9 mouse cellular contexts compared by ENCODE assay signal in the genomic region with DNA sequence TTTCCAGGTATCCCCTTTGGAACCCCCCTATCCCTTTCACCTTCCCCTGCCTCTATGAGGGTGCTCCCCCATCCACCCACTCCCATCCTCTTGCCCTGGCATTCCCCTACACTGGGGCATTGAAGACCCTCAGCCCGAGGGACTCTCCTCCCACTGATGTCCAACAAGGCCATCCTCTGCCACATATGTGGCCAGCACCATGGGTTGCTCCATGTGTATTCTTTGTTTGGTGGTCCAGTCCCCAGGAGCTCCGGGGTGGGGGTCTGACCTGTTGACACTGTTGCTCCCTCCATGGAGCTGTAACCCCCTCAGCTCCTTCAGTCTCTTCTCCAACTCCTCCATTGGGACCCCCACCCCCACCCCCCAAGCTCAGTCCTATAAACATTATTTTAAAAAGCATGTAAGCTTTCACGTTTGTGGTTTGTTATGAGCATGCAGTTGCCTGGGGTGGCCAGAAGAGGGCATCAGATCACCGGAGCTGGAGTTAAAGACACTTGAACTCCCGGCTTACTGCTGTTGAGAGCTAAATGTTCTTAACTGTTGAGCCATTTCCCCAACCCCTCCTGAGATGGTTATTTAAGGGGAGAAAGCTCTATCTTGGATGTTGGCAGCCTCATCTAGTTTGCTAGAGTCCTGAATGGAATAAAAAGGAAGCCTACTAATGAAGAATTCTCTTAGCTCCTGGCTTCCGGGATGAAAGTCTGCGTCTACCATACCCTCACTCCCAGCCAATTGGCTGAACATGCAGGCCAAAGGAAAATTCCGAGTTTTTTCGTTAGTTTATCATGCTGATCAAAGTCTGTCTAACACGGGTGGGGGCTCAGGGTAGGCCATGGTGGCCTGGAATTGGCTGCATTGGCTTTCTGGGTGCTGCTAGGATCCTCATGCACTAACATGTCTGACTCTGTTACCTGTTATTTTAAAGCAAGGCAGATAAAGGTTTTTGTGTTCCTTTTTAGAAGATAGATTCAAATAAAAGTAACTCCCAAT. TPM values are rescaled to one million over a fixed set of nuclear protein-coding genes. Genes with fewer than 3 reads are reported as not detected.
DNase-seq lines count a peak whose midpoint lies in the region; ATAC-seq and TF ChIP-seq lines count a peak whose summit lies in the region.
"Had no signal": no experiment of that assay in that cellular context is flagged by ENCODE, and none has a peak within 500 bp of the region (broad histone marks: within the 10 kb centered on the region; RNA-seq: fewer than 3 reads in every experiment).

No protein-coding gene starts in this region.

- peak; percentile 89 for TF ChIP-seq CTCF in intestine, postnatal 0 days (IDR thresholded peaks at IDR 0.05; ENCODE audit: low read depth)
- peak; percentile 85 for TF ChIP-seq CTCF in liver, embryonic 14.5 days (IDR thresholded peaks at IDR 0.05; ENCODE audit: low read depth)

- no peaks in the 10 kb centered on the region for H3K4me1 ChIP-seq in forebrain, embryonic 13.5 days
- no peaks in the 10 kb centered on the region for H3K4me1 ChIP-seq in intestine, postnatal 0 days (replicated peaks; ENCODE audit: control insufficient read depth, insufficient read depth, low read length)
- H3K4me1 ChIP-seq in liver, embryonic 14.5 days (replicated peaks; ENCODE audit: control insufficient read depth in 2 of 2, insufficient read depth in 2 of 2, low read length in 1 of 2), result no peaks in the 10 kb centered on the region
- no peaks in the 10 kb centered on the region; the same call in 1 of the 2 replicates for H3K4me1 ChIP-seq in neural tube, embryonic 12.5 days
- H3K4me1 ChIP-seq: heart, embryonic 15.5 days had no signal

- no peak overlapping the region for H3K4me2 ChIP-seq in forebrain, embryonic 13.5 days
- H3K4me2 ChIP-seq in intestine, postnatal 0 days (replicated peaks; ENCODE audit: low read depth), result no peak overlapping the region
- H3K4me2 ChIP-seq in liver, embryonic 14.5 days (ENCODE audit: low read depth), result no peak overlapping the region
- H3K4me2 ChIP-seq in neural tube, embryonic 12.5 days (replicated peaks), result no peak overlapping the region
- H3K4me2 ChIP-seq: heart, embryonic 15.5 days had no signal

- no peak overlapping the region for H3K9ac ChIP-seq in forebrain, embryonic 13.5 days
- no peak overlapping the region for H3K9ac ChIP-seq in intestine, postnatal 0 days (ENCODE audit: low read depth, low read length)
- H3K9ac ChIP-seq in liver, embryonic 14.5 days (replicated peaks), result no peak overlapping the region
- H3K9ac ChIP-seq in neural tube, embryonic 12.5 days, result no peak overlapping the region
- H3K9ac ChIP-seq: heart, embryonic 15.5 days had no signal

- H3K27me3 ChIP-seq in forebrain, embryonic 13.5 days, result no peaks in the 10 kb centered on the region
- no peaks in the 10 kb centered on the region for H3K27me3 ChIP-seq in intestine, postnatal 0 days (replicated peaks; ENCODE audit: control insufficient read depth, insufficient read depth, low read length)
- no peaks in the 10 kb centered on the region; the same call in 1 of the 2 replicates for H3K27me3 ChIP-seq in liver, embryonic 14.5 days (ENCODE audit: control insufficient read depth, insufficient read depth, low read length)
- no peaks in the 10 kb centered on the region for H3K27me3 ChIP-seq in neural tube, embryonic 12.5 days (replicated peaks)
- H3K27me3 ChIP-seq: heart, embryonic 15.5 days had no signal

- ATAC-seq in forebrain, embryonic 13.5 days, result peak; percentile 76
- ATAC-seq in intestine, postnatal 0 days, result no peak
- no peak for ATAC-seq in liver, embryonic 14.5 days (ENCODE audit: insufficient read depth)
- peak; percentile 57; the same call in 1 of the 2 replicates for ATAC-seq in neural tube, embryonic 12.5 days (ENCODE audit: low FRiP score, low read depth)

- 41% methylated on average over 10 of the region's 10 CpGs for WGBS in forebrain, embryonic 13.5 days
- WGBS in intestine, postnatal 0 days, result 32% methylated on average over 10 of the region's 10 CpGs
- 29% methylated on average over 10 of the region's 10 CpGs for WGBS in liver, embryonic 14.5 days (ENCODE audit: insufficient replicate concordance)
- WGBS in neural tube, embryonic 12.5 days, result 45% methylated on average over 10 of the region's 10 CpGs

- DNase-seq in 3134 (ENCODE audit: extremely low read depth, insufficient read length, low spot score), result peak; percentile 29
- DNase-seq in CD8-positive naive resting alpha-beta T cell, adult 2 months (ENCODE audit: low read depth in 2 of 2, low spot score in 2 of 2), result peak; percentile 14 to 32
- peak; percentile 45 for DNase-seq in c-Kit-positive CD71-positive TER-119-positive erythroid progenitor cells, embryonic 14.5 days (ENCODE audit: low spot score)
- peak in 1 of 3 experiments; percentile 29 for DNase-seq in liver, embryonic 14.5 days (ENCODE audit: low read depth in 3 of 3, low spot score in 3 of 3)
- peak; percentile 27 to 32 for DNase-seq in thymus, postnatal 36 days

- H3K9me3 ChIP-seq in forebrain, embryonic 13.5 days (replicated peaks), result no peaks in the 10 kb centered on the region
- no peaks in the 10 kb centered on the region for H3K9me3 ChIP-seq in intestine, postnatal 0 days (ENCODE audit: control insufficient read depth)
- no peaks in the 10 kb centered on the region for H3K9me3 ChIP-seq in liver, embryonic 14.5 days (ENCODE audit: control insufficient read depth, low read length)
- no peaks in the 10 kb centered on the region for H3K9me3 ChIP-seq in neural tube, embryonic 12.5 days
- H3K9me3 ChIP-seq: heart, embryonic 15.5 days had no signal

- no peak overlapping the region for H3K27ac ChIP-seq in forebrain, embryonic 13.5 days
- H3K27ac ChIP-seq in intestine, postnatal 0 days (ENCODE audit: low read depth, low read length), result no peak overlapping the region
- H3K27ac ChIP-seq in liver, embryonic 14.5 days, result no peak overlapping the region
- no peak overlapping the region for H3K27ac ChIP-seq in neural tube, embryonic 12.5 days
- H3K27ac ChIP-seq: heart, embryonic 15.5 days had no signal

- TF ChIP-seq EP300 in liver, embryonic 14.5 days (IDR thresholded peaks at IDR 0.05; ENCODE audit: low read depth), result no peak

- H3K36me3 ChIP-seq in forebrain, embryonic 13.5 days (ENCODE audit: poor library complexity, severe bottlenecking), result peaks cover 3% of the 10 kb centered on the region; the same call in 1 of the 2 replicates
- no peaks in the 10 kb centered on the region for H3K36me3 ChIP-seq in intestine, postnatal 0 days (ENCODE audit: control insufficient read depth, insufficient read depth)
- no peaks in the 10 kb centered on the region for H3K36me3 ChIP-seq in liver, embryonic 14.5 days (replicated peaks; ENCODE audit: control insufficient read depth, insufficient read depth, low read depth)
- H3K36me3 ChIP-seq in neural tube, embryonic 12.5 days, result no peaks in the 10 kb centered on the region
- H3K36me3 ChIP-seq: heart, embryonic 15.5 days had no signal

- no peak overlapping the region for H3K4me3 ChIP-seq in forebrain, embryonic 13.5 days
- H3K4me3 ChIP-seq in intestine, postnatal 0 days (ENCODE audit: low read depth, low read length), result no peak overlapping the region
- H3K4me3 ChIP-seq in liver, embryonic 14.5 days (ENCODE audit: insufficient read depth in 1 of 2, low read depth in 2 of 2, low read length in 2 of 2), result no peak overlapping the region
- H3K4me3 ChIP-seq in neural tube, embryonic 12.5 days, result no peak overlapping the region
- H3K4me3 ChIP-seq: heart, embryonic 15.5 days had no signal

RNA-seq across cellular contexts. Expression of a gene that starts 26.8 kb away (rescaled TPM):
- 123 and 125 TPM in 2 replicates for polyA plus RNA-seq in forebrain, embryonic 13.5 days (2015; fragmentation: Nextera tagmentation; extraction: Ambion mirVana)
- polyA plus RNA-seq in intestine, postnatal 0 days (2015; fragmentation: Nextera tagmentation; extraction: Ambion mirVana), result 10.7 and 11.1 TPM in 2 replicates
- 29.9 and 38.0 TPM in 2 replicates for polyA plus RNA-seq in liver, embryonic 14.5 days (2012; rRNA removed)
- polyA plus RNA-seq in liver, embryonic 14.5 days (2014; fragmentation: Nextera tagmentation; extraction: Ambion mirVana), result 99.8 and 113 TPM in 2 replicates
- polyA plus RNA-seq in neural tube, embryonic 12.5 days (2016; fragmentation: Nextera tagmentation; extraction: Ambion mirVana), result 95.3 and 97.4 TPM in 2 replicates

Comparison
In these comparisons a context has a peak if more than half of its experiments do, and no peak if none do; other contexts are left out.
1. ATAC-seq: peak in forebrain, embryonic 13.5 days (single experiment) and neural tube, embryonic 12.5 days (single experiment); none in intestine, postnatal 0 days (single experiment) and liver, embryonic 14.5 days (single experiment).